8 mouse cellular contexts compared by ENCODE assay signal in the genomic region with DNA sequence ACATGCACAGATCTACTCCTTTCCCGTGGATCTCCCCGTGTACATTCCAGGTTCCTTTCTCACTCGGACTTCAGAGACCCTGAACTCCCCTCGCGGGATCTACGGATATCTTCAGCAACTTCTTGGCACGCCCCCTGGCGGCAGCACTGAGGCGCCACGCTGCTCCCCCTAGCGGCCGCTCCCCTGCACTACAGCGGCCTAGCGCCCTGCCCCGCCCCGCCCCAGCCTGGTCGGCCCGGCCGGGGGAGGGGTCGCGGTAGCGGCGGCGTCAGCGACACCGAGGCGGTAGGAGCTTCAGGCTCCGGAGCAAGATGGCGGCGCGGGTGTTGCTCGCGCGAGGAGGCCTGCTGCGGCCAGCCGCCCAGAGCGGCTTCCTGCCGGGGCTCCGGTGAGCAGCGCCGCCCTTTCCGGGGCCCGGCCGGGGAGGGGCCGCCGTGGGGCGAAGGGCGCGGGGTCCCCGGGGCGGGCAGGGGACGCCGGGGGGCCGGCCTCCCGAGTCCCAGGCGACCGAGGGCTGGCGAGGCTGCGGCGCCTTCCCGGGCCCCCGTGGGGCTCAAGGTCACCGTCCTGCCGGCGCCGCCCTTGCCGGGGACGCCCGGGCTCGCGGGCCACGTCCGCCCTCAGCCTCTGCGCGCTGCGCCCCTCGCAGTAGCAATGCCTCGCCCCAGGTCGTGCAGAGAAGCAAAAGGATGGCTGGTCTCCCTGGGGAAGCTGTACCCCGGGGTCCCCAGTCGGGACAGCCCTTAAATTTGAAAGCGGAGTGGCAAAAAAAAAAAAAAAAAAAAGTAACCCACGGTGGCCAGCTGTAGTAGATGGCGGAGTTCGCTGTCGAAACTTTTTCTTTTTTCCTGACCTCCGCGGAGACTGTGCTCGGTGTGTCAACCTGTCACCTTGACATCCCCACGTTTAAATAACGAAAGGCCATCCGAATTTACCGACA. TPM values are rescaled to one million over a fixed set of nuclear protein-coding genes. Genes with fewer than 3 reads are reported as not detected.
DNase-seq lines count a peak whose midpoint lies in the region; ATAC-seq and TF ChIP-seq lines count a peak whose summit lies in the region.

TSS of gene Nipsnap2 (plus strand) at position 230 of the 940 bp plus-strand sequence.

- peak; percentile 90 for ATAC-seq in frontal cortex, adult (ENCODE audit: low TSS enrichment)
- ATAC-seq in lung, postnatal 0 days, result peak; percentile 97

- peaks cover 23% of the 10 kb centered on the region for H3K79me2 ChIP-seq in MEL (ENCODE audit: control insufficient read depth, insufficient read depth, low read length, poor library complexity)

- peak within 1 kb of the TSS; percentile 96 for H3K9ac ChIP-seq in MEL (ENCODE audit: control insufficient read depth, low read depth, low read length, poor library complexity, severe bottlenecking)
- peak within 1 kb of the TSS; percentile 89 for H3K9ac ChIP-seq in lung, postnatal 0 days (replicated peaks; ENCODE audit: low read depth)

- under 1% methylated on average over 86 of the region's 93 CpGs for WGBS in hindbrain, embryonic 10.5 days
- under 1% methylated on average over 49 of the region's 93 CpGs for WGBS in lung, postnatal 0 days

- no peaks in the 10 kb centered on the region for H3K9me3 ChIP-seq in MEL (replicated peaks; ENCODE audit: insufficient read depth, low read length)
- H3K9me3 ChIP-seq in hindbrain, embryonic 10.5 days, result no peaks in the 10 kb centered on the region
- H3K9me3 ChIP-seq in lung, postnatal 0 days (ENCODE audit: low read length), result no peaks in the 10 kb centered on the region

- peak in 2 of 3 experiments; percentile 88 to 100; a peak in 5 of 6 replicates for TF ChIP-seq CTCF in MEL (IDR thresholded peaks at IDR 0.05 in 2 of 3, conservative IDR thresholded peaks at IDR 0.05 in 1 of 3; ENCODE audit: control insufficient read depth in 1 of 3, insufficient read depth in 1 of 3, low read depth in 2 of 3, low read length in 3 of 3, poor library complexity in 1 of 3, severe bottlenecking in 1 of 3)
- peak; percentile 100 for TF ChIP-seq CTCF in lung, postnatal 0 days (IDR thresholded peaks at IDR 0.05)

- peak within 1 kb of the TSS; percentile 66 for H3K4me2 ChIP-seq in lung, postnatal 0 days (replicated peaks; ENCODE audit: low read depth, low read length)

- H3K4me1 ChIP-seq in MEL (ENCODE audit: control insufficient read depth in 1 of 2, insufficient read depth in 2 of 2, low read length in 2 of 2), result peaks cover 13 to 41% of the 10 kb centered on the region in 2 experiments
- H3K4me1 ChIP-seq in hindbrain, embryonic 10.5 days (replicated peaks), result peaks cover 31% of the 10 kb centered on the region
- H3K4me1 ChIP-seq in lung, postnatal 0 days (ENCODE audit: insufficient read depth, low read depth, low read length), result peaks cover 9% of the 10 kb centered on the region

- peak; percentile 49 to 60; a peak in 2 of 4 replicates for TF ChIP-seq POLR2A in MEL (IDR thresholded peaks at IDR 0.05; ENCODE audit: control insufficient read depth in 1 of 2, insufficient read depth in 1 of 2, low read depth in 1 of 2, low read length in 2 of 2, poor library complexity in 1 of 2)

- no peak; a peak in 1 of 4 replicates for TF ChIP-seq EP300 in MEL (IDR thresholded peaks at IDR 0.05; ENCODE audit: low read depth in 1 of 2, low read length in 2 of 2)
- TF ChIP-seq EP300 in lung, postnatal 0 days (IDR thresholded peaks at IDR 0.05), result no peak

- peak within 1 kb of the TSS; percentile 89 for H3K27ac ChIP-seq in MEL (ENCODE audit: control insufficient read depth, low read depth, low read length)
- H3K27ac ChIP-seq in hindbrain, embryonic 10.5 days, result peak within 1 kb of the TSS; percentile 99
- H3K27ac ChIP-seq in lung, postnatal 0 days (ENCODE audit: low read length), result peak within 1 kb of the TSS; percentile 97

- no peak; the same call in 1 of the 2 replicates for TF ChIP-seq RAD21 in MEL (IDR thresholded peaks at IDR 0.05; ENCODE audit: low read depth, low read length)

- no peaks in the 10 kb centered on the region for H3K27me3 ChIP-seq in MEL (ENCODE audit: control insufficient read depth in 1 of 2, insufficient read depth in 2 of 2, low read length in 2 of 2)
- H3K27me3 ChIP-seq in hindbrain, embryonic 10.5 days (ENCODE audit: insufficient read depth, poor library complexity, severe bottlenecking), result no peaks in the 10 kb centered on the region
- no peaks in the 10 kb centered on the region for H3K27me3 ChIP-seq in lung, postnatal 0 days (replicated peaks; ENCODE audit: insufficient read depth, low read length)

- peak; percentile 90 for DNase-seq in MEL (ENCODE audit: low read depth, low spot score)
- DNase-seq in cerebellum, adult 8-10 months, result peak; percentile 94
- peak; percentile 96 for DNase-seq in hindbrain, embryonic 10.5 days (ENCODE audit: low spot score)
- peak; percentile 89 for DNase-seq in layer of hippocampus, adult 9-11 months
- peak; percentile 94 for DNase-seq in lung, postnatal 0 days (ENCODE audit: low spot score)
- peak; percentile 98 for DNase-seq in ovary, postnatal 14 days (ENCODE audit: low spot score)
- peak; percentile 93 for DNase-seq in thymus, postnatal 14 days

- peaks cover 0 to 39% of the 10 kb centered on the region in 2 experiments; a peak in 2 of 4 replicates for H3K36me3 ChIP-seq in MEL (ENCODE audit: control insufficient read depth in 1 of 2, insufficient read depth in 2 of 2, low read length in 2 of 2)
- H3K36me3 ChIP-seq in hindbrain, embryonic 10.5 days, result peaks cover 5% of the 10 kb centered on the region
- H3K36me3 ChIP-seq in lung, postnatal 0 days (ENCODE audit: insufficient read depth, low read length), result no peaks in the 10 kb centered on the region

- peak within 1 kb of the TSS; percentile 88 to 95 for H3K4me3 ChIP-seq in MEL (ENCODE audit: control insufficient read depth in 1 of 2, insufficient read depth in 1 of 2, low read depth in 2 of 2, low read length in 2 of 2)
- peak within 1 kb of the TSS; percentile 91 for H3K4me3 ChIP-seq in hindbrain, embryonic 10.5 days
- H3K4me3 ChIP-seq in lung, postnatal 0 days (ENCODE audit: low read depth, low read length), result peak within 1 kb of the TSS; percentile 89

TF ChIP-seq in MEL, 35 proteins besides CTCF, POLR2A, EP300 and RAD21:
- TF ChIP-seq TCF12 (IDR thresholded peaks at IDR 0.05; ENCODE audit: low read depth, low read length), result peak; percentile 46; the same call in 1 of the 2 replicates
- TF ChIP-seq JUND (IDR thresholded peaks at IDR 0.05; ENCODE audit: low read depth, low read length), result no peak
- TF ChIP-seq GABPA (IDR thresholded peaks at IDR 0.05; ENCODE audit: low read depth, low read length), result no peak
- no peak for TF ChIP-seq MYB (IDR thresholded peaks at IDR 0.05; ENCODE audit: low read depth, low read length)
- TF ChIP-seq POLR2AphosphoS2 (IDR thresholded peaks at IDR 0.05; ENCODE audit: low read length), result no peak
- peak; percentile 46; the same call in 1 of the 2 replicates for TF ChIP-seq ZNF384 (IDR thresholded peaks at IDR 0.05; ENCODE audit: low read depth, low read length)
- peak; percentile 99 for TF ChIP-seq UBTF (IDR thresholded peaks at IDR 0.05; ENCODE audit: borderline replicate concordance, insufficient read depth, low read depth, low read length)
- 0 out of 2 replicates have a peak, but pooled peaks have one; percentile 28 for TF ChIP-seq NELFE (IDR thresholded peaks at IDR 0.05; ENCODE audit: low read depth, low read length)
- TF ChIP-seq HCFC1 (IDR thresholded peaks at IDR 0.05; ENCODE audit: low read depth, low read length), result peak; percentile 70; the same call in 1 of the 2 replicates
- TF ChIP-seq MAZ (IDR thresholded peaks at IDR 0.05; ENCODE audit: low read depth, low read length), result 0 out of 2 replicates have a peak, but pooled peaks have one; percentile 67
- no peak for TF ChIP-seq ZC3H11A (IDR thresholded peaks at IDR 0.05; ENCODE audit: low read depth, low read length)
- TF ChIP-seq MXI1 (IDR thresholded peaks at IDR 0.05; ENCODE audit: low read depth, low read length), result peak; percentile 10
- TF ChIP-seq SMC3 (IDR thresholded peaks at IDR 0.05; ENCODE audit: low read depth, low read length), result peak; percentile 49; the same call in 1 of the 2 replicates
- TF ChIP-seq MEF2A (IDR thresholded peaks at IDR 0.05; ENCODE audit: extremely low read depth, insufficient replicate concordance, low read depth, low read length, poor library complexity, severe bottlenecking), result no peak

RNA-seq across cellular contexts. Expression of gene Nipsnap2, which starts in this region (rescaled TPM):
- 29.9 and 34.2 TPM in 2 replicates for total RNA-seq in MEL (2012; rRNA removed)
- 10 to 100 TPM in 1 of 2 experiments, not detected in 1; 35.7 TPM for polyA plus RNA-seq in MEL (2012; ENCODE audit: insufficient read depth in 1 of 2, insufficient read length in 2 of 2, low read depth in 1 of 2, low replicate concordance in 2 of 2, missing spikeins in 1 of 2)
- polyA plus RNA-seq in hindbrain, embryonic 10.5 days (2016; fragmentation: Nextera tagmentation; extraction: Ambion mirVana), result 73.4 and 74.3 TPM in 2 replicates
- 99.8 and 102 TPM in 2 replicates for polyA plus RNA-seq in lung, postnatal 0 days (2015; fragmentation: Nextera tagmentation; extraction: Ambion mirVana)

Comparison
In these comparisons a context has a peak if more than half of its experiments do, and no peak if none do; other contexts are left out.
1. Peak in every context shown above with its lines: DNase-seq, ATAC-seq, H3K4me3 ChIP-seq and H3K27ac ChIP-seq.